11 mouse cellular contexts compared by ENCODE assay signal in genomic region chrX:75728507-75728906, GRCm38 (mm10).
DNase-seq lines count a peak whose midpoint lies in the region; ATAC-seq and TF ChIP-seq lines count a peak whose summit lies in the region.
"Had no signal": no experiment of that assay in that cellular context is flagged by ENCODE, and none has a peak within 500 bp of the region (broad histone marks: within the 10 kb centered on the region; RNA-seq: fewer than 3 reads in every experiment).

No protein-coding gene starts in this region.

- H3K4me2 ChIP-seq in forebrain, embryonic 15.5 days (replicated peaks): no peak overlapping the region

- H3K27me3 ChIP-seq in E14TG2a.4 (ENCODE audit: insufficient read depth, low read length): no peaks in the 10 kb centered on the region
- H3K27me3 ChIP-seq in embryonic facial prominence, embryonic 10.5 days (replicated peaks; ENCODE audit: low read depth, poor library complexity, severe bottlenecking): no peaks in the 10 kb centered on the region
- no peaks in the 10 kb centered on the region for H3K27me3 ChIP-seq in forebrain, embryonic 15.5 days

- H3K4me1 ChIP-seq in E14TG2a.4 (replicated peaks; ENCODE audit: low read depth, low read length): no peaks in the 10 kb centered on the region
- no peaks in the 10 kb centered on the region for H3K4me1 ChIP-seq in embryonic facial prominence, embryonic 10.5 days
- H3K4me1 ChIP-seq in forebrain, embryonic 15.5 days: no peaks in the 10 kb centered on the region
- H3K4me1 ChIP-seq: heart, embryonic 10.5 days had no signal

- no peak overlapping the region for H3K4me3 ChIP-seq in E14TG2a.4 (replicated peaks; ENCODE audit: low read length)
- H3K4me3 ChIP-seq in embryonic facial prominence, embryonic 10.5 days: no peak overlapping the region
- H3K4me3 ChIP-seq in forebrain, embryonic 15.5 days: no peak overlapping the region
- H3K4me3 ChIP-seq: heart, embryonic 10.5 days had no signal

- peak; percentile 66 for DNase-seq in adrenal gland, postnatal 14 days
- DNase-seq in adrenal gland, postnatal 10 days: no peak
- DNase-seq in kidney, adult 18-20 months: peak; percentile 45
- DNase-seq in kidney, adult 9 months: no peak
- peak; percentile 19 for DNase-seq in embryonic facial prominence, embryonic 10.5 days (ENCODE audit: low spot score)
- DNase-seq: kidney, postnatal 14 days; spleen, adult 18-20 months had no signal

- peak; percentile 19; the same call in 1 of the 2 replicates for TF ChIP-seq CTCF in E14TG2a.4 (conservative IDR thresholded peaks at IDR 0.05; ENCODE audit: low read length)

- no peak overlapping the region for H3K9ac ChIP-seq in forebrain, embryonic 15.5 days (replicated peaks)

- no peak overlapping the region for H3K27ac ChIP-seq in embryonic facial prominence, embryonic 10.5 days (replicated peaks)
- no peak overlapping the region for H3K27ac ChIP-seq in forebrain, embryonic 15.5 days (replicated peaks)
- H3K27ac ChIP-seq: heart, embryonic 10.5 days had no signal

- ATAC-seq in megakaryocyte, adult 5-6 weeks (ENCODE audit: poor library complexity, severe bottlenecking): no peak
- ATAC-seq in forebrain, embryonic 15.5 days (replicated peaks): no peak

- WGBS in embryonic facial prominence, embryonic 10.5 days: 74% methylated on average over 4 of the region's 4 CpGs
- WGBS in forebrain, embryonic 15.5 days: 70% methylated on average over 4 of the region's 4 CpGs

- peaks cover 7% of the 10 kb centered on the region; the same call in 1 of the 2 replicates for H3K36me3 ChIP-seq in E14TG2a.4 (ENCODE audit: insufficient read depth, low read length)
- peaks cover 33% of the 10 kb centered on the region for H3K36me3 ChIP-seq in embryonic facial prominence, embryonic 10.5 days (replicated peaks)
- peaks cover 4% of the 10 kb centered on the region for H3K36me3 ChIP-seq in forebrain, embryonic 15.5 days

- H3K9me3 ChIP-seq in E14TG2a.4 (ENCODE audit: low read length): no peaks in the 10 kb centered on the region
- H3K9me3 ChIP-seq in embryonic facial prominence, embryonic 10.5 days: no peaks in the 10 kb centered on the region
- no peaks in the 10 kb centered on the region for H3K9me3 ChIP-seq in forebrain, embryonic 15.5 days
- H3K9me3 ChIP-seq: heart, embryonic 10.5 days had no signal

Comparison
In these comparisons a context has a peak if more than half of its experiments do, and no peak if none do; other contexts are left out.
1. DNase-seq: peak in adrenal gland, postnatal 14 days (single experiment), kidney, adult 18-20 months (single experiment) and embryonic facial prominence, embryonic 10.5 days (single experiment); none in adrenal gland, postnatal 10 days (single experiment) and kidney, adult 9 months (single experiment).